Mouse (Mus musculus) thymus, adult 2 months (tissue): ENCODE data around the gene Car10.

Experiments
- CTCF ChIP-seq: fragments of 200-500 bp; IDR thresholded peaks from 2 replicates; pipeline ENCODE4 v1.5.1; 2012; ENCODE audit warnings: mild to moderate bottlenecking, control low read depth, low read length, moderate library complexity, borderline replicate concordance; ENCODE audit not compliant: control insufficient read depth, poor library complexity, insufficient read depth; ENCODE audit errors: extremely low read depth
- POLR2A ChIP-seq: fragments of 200-500 bp; IDR thresholded peaks from 2 replicates; pipeline ENCODE4 v1.6.1; 2012; ENCODE audit warnings: mild to moderate bottlenecking, low read length, control low read depth, moderate library complexity; ENCODE audit not compliant: control insufficient read depth, poor library complexity, insufficient read depth; ENCODE audit errors: extremely low read depth

- TF ChIP-seq CTCF (no peak), POLR2A (no peak)
Observed at GRCm38 (mm10) chr11:93154910-93155309, 57.1 kb downstream of the Car10 start.
